Mouse (Mus musculus) 416B (cell line): ENCODE results near the gene Mtus2.
A peak's percentile ranks its signal among the peaks of the same experiment; 100 is the strongest.
"Not testable (repeated sequence)": the region's sequence is repeated elsewhere in the genome, so short reads cannot be mapped to it uniquely, and the experiment has no call there.

Experiments
- DNase-seq: peaks from one replicate; pipeline ENCODE4 v3.0.0; 2011; ENCODE audit warnings: low read depth

Mtus2 gene

GRCm38 (mm10) chr5:147956821-147957564, at the start of gene Mtus2:
Mtus2 (plus strand) TSS chr5:147957320.
- DNase-seq, result no peak

GRCm38 (mm10) chr5:147907851-147908250, 49.3 kb upstream of the Mtus2 start:
- DNase-seq, result no peak

DNA sequence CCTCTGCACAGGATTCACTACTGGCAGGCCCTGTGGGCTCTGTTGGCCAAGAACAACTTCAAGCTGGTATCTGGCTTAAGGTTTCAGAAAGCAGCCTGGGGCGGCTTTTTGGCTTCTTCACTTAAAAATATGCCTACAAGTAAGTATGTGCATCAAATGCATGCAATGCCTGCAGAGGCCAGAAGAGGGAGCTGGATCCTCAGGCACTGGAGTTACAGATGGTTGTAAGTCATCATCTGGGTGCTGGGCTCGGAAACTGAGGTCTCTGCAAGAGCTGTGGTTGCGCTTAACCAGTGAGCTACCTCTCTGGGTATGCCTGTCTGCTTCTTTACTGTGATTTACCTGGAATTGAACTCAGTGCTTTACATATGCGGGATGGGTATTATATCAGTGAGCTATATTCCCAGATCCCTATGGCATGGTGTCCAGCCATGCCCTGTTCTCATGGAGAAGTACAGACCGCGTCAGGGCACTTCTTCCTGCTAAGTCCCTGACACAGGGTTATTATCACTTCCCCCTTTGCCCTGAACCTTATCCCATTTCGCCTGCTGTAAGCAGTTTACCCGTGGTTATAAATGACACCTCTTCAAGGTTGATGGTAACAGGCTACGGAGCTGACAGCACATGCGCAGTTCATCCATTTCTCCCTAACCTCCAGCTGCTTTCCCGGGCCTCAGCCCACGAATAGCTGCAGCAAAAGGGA, 46.2 kb upstream of the Mtus2 start:
- DNase-seq, result peak; percentile 57

GRCm38 (mm10) chr5:147911744-147912143, 45.4 kb upstream of the Mtus2 start:
- no peak for DNase-seq

DNA sequence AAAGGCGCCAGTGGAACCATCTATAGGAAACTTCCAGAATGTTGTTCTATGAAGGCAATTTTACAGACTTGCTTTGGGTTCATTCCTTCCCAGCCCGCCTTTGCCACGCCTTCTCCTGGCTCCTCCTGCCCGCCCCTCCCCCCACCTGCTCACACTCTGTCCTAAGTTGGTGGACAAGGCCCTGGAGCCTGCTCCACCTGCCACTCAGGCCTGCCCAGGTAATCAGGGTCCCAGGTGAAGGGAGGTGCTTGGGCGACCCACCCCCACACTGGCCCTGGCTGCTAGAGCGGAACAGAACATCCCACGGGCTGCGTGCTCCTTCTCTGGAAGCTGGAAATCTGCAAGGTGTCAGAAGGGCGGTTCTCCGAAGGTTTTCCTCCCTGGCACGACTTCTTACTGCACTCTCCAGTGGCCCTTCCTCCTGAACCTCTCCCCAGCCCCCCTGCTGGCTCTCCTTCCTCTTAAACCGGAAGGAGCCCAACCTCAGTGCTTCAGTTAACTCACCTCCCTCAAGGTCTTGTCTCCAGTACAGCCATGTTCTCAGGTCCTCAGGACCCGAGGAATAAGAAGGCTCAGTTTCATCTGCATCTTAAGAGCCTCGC, 43.8 kb upstream of the Mtus2 start:
- DNase-seq, result peak; percentile 27

DNA sequence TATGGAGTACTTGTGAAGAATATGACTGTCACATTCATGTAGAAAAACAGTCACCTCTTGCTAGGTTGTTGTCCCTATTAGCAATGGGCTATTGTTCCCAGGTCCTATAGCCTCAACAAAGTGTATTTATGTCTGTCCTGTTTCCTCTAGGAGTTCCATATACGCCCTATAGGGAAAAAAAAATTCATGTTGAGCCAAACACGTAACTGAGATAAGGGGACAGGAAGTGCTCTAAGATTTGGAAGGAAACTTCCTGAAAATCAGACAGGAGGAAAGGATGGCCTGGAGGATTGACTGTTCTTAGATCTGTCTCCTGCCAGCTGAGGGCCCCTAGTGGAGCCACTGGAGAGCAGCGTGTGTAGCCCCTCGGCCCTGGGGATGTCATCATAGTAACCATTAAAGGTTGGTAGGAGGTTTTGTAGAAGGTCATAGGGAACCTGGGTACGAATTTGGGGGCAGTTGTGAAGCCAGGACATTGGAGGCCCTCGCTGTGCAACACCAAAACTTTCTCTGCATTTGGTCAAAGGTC, 42.0 kb upstream of the Mtus2 start:
- DNase-seq, result peak; percentile 35

GRCm38 (mm10) chr5:147916171-147916570, 40.9 kb upstream of the Mtus2 start:
- DNase-seq, result no peak

DNA sequence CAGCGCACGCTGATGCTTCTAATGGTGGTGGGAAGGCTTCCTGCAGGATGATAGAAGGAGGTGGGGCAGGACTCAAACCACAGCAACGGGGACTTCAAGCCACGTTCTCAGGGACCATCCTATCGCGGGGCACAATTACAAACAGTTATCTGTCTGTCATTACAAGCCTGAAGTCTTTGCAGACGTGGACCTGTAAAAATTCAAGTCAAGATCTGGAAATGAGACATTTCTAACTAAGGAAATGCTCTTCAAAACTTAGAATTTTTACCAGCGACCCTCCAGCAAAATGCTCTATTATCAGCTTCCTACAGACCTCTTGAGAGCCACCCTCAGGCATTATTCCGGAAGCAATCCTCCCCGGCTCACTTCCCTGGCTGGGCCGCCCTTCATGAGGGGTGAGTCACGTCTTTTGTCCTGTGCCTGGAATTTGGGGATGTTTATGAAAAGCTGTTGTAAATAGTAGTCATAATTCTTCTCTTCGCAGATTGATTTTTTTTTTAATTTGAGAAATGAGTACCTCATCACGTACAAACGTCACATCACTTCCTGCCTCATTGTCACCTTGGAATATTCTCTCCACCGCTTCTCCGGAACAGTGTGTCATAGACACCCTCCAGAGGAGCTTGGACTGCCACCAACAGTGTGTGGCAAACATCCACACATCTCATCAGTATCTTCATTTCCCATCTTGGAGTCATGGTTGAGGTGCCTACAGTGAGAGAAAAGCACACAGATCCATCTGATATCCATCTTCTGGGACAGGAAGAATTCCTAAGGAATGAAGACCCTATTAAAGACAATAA, 38.9 kb upstream of the Mtus2 start:
- DNase-seq, result peak; percentile 95

GRCm38 (mm10) chr5:147924621-147925020, 32.5 kb upstream of the Mtus2 start:
- DNase-seq, result no peak

DNA sequence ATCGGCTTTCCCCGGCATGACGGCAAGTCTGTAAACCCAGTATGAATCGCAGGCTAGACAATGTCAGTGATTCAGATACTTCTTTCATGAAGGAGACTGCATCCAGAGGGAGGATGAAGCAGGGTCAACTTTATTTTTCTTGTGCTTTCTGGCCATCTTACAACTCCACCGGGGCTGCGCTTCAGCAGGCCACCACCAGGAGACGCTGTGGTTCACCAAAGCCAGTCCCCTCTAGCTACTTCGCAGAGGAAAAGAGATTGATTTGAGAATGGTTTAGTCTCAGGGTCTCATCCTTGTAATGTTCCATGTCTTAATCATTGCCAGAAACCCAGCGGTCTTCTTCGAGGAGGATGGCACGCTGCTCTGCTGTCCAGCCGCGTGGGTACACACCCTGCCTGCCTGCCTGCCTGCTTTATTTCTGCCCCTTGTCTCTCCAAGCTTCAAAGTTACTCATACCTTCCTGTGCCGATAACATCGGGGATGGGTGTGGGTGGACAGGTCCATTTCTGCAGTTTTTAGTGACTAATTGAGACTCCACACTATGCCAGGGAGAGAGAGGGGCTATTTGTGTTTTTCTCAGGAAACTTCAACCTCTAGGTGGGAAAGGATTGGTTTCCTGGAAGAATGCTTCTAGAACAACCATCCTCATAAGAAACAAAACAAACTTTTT, 31.1 kb upstream of the Mtus2 start:
- DNase-seq, result peak; percentile 84

- DNase-seq, result peak; percentile 32
Measured at GRCm38 (mm10) chr5:147928668-147929497, 28.2 kb upstream of the Mtus2 start.

- DNase-seq, result no peak
Measured at GRCm38 (mm10) chr5:147935096-147935495, 22.0 kb upstream of the Mtus2 start.

DNA sequence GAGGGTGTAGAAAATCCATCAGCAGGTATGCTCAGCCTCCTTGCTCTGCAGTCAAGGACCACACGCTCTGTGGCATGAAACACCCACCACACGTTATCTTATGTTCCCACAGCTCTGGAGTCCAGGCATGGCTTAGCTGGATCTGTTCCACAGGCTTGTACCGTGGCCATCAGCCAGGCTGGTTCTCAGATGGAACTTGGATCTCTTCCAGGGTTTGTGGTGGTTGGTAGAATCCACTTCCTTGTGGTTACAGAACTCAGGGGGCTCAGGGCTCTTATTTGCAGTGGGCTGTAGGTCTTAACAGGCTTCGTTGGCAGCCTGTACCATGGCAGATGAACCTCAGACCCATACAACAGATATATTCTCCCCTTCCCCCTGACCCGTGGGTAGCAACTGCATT, 17.9 kb upstream of the Mtus2 start:
- DNase-seq, result peak; percentile 70

DNA sequence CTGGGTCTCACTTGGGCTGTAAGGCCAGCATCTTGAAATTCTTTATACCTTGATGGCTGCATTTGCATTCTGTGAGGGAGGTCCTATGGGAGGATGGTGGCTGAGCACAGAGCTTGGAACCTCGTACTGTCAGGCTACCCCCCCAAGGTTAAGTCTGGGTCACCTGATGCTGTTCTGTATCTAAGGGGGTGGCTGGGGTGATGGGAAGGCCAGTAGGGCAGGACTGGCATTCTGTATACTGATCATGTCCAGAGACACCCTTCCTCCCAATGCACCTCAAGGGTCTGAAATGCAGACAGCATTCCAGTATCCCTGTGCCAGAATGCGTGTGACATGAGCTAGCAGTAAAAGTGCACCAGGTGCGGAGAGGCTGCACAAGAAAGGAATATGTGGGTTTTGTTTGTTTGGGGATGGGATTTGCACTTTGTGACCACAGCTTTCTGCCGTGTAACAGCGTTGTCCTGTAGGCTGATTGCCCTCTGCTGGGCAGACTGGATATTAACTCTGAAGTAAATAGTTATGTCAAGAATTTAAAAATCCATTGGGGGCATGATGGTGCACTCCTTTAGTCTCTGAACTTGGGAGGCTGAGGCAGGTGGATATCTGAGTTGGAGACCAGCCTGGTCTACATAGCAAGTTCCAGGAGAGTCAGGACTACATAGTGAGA, 12.0 kb upstream of the Mtus2 start:
- DNase-seq, result peak; percentile 70

GRCm38 (mm10) chr5:147949881-147950280, 7.2 kb upstream of the Mtus2 start:
- no peak for DNase-seq

DNA sequence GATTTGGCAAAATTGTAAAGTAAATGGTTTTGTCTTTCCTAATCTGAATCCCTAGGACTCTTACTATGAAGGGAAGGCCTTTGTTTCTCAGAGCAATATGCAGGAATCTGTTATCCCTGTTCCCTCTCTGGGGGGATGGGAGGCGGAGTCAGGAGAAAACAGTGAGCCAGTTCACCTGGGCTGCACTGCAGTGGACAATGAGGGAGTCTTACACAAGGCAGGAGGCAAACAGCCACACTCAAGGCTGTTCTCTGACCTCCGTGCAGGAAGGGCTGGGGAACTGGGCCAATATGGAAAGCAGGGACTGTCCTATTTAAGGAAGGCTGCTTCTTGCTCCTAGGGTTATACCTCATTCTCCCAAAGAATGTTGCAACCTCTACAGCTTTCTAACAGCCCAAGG, 5.4 kb upstream of the Mtus2 start:
- no peak for DNase-seq

GRCm38 (mm10) chr5:147953181-147953580, 3.9 kb upstream of the Mtus2 start:
- not testable (repeated sequence) for DNase-seq

DNA sequence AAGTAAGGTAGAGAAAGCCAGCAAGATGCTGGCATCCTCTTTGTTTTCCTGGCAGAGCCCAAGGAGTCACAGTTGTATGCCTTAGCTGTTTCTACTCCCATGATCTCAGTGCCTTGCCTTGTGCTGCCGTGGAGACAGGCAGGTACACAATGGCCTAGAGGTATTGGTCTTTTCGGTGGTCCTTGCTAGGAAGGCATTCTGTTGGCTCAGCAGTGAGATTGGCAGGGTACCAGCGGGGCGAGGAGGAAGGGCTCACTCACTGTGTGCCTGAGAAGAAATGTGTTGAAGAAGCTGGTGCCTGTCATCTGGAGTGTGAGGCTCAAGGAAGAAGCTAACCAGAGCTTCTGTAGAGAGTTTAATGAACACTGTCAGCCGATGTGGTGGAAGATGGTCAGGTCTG, 1.4 kb upstream of the Mtus2 start:
- no peak for DNase-seq

- DNase-seq, result no peak
Measured at GRCm38 (mm10) chr5:147956421-147956820, 699 bp upstream of the Mtus2 start.
